Mouse (Mus musculus): ENCODE results near the gene Clk2. TPM values are rescaled to one million over a fixed set of nuclear protein-coding genes. Genes with fewer than 3 reads are reported as not detected.

Clk2 gene
- polyA plus RNA-seq, 1 experiment: 79.4 TPM

DNA sequence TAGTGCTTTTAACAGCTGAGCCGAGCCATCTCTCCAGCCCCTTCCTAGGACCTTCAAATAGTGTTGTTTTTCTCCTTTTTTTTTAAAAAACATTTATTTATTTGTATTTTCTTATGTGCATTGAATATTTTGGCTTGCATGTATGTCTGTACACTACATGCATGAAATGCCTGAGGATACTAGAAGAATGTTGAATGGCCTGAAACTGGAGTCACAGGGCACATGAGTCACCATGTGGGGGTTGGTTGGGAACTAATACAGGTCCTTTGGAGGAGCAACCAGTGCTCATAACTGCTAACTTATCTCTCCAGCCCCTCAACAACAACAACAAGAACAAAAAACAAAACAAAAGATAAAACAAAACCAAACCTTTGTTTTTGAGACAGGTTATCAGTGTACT is 1.5 kb upstream of the Clk2 start:
- Histone ChIP-seq H3K4me1 (ENCODE audit: control insufficient read depth, insufficient read depth, low read length) (peaks cover 2% of the 10 kb centered on the region), H3K36me3 (ENCODE audit: control insufficient read depth, insufficient read depth, low read length, poor library complexity, severe bottlenecking) (peaks cover 15% of the 10 kb centered on the region), H3K27ac (ENCODE audit: insufficient read depth, low read length) (0 out of 2 replicates have a peak overlapping the region, but pooled peaks have one; percentile 37), H3K27me3 (ENCODE audit: control insufficient read depth, insufficient read depth, low read length, poor library complexity, severe bottlenecking) (no peaks in the 10 kb centered on the region), H3K9me3 (replicated peaks; ENCODE audit: control insufficient read depth, insufficient read depth, low read length, poor library complexity, severe bottlenecking) (no peaks in the 10 kb centered on the region), H3K9ac (ENCODE audit: low read depth, poor library complexity, severe bottlenecking) (no peak overlapping the region), H3K4me3 (ENCODE audit: low read depth, low read length) (no peak overlapping the region)
- TF ChIP-seq POLR2A (IDR thresholded peaks at IDR 0.05; ENCODE audit: insufficient read depth, low read length) (no peak), EP300 (IDR thresholded peaks at IDR 0.05; ENCODE audit: insufficient read depth, low read depth, low read length) (no peak), CTCF (IDR thresholded peaks at IDR 0.05; ENCODE audit: low read depth, low read length) (no peak)

DNA sequence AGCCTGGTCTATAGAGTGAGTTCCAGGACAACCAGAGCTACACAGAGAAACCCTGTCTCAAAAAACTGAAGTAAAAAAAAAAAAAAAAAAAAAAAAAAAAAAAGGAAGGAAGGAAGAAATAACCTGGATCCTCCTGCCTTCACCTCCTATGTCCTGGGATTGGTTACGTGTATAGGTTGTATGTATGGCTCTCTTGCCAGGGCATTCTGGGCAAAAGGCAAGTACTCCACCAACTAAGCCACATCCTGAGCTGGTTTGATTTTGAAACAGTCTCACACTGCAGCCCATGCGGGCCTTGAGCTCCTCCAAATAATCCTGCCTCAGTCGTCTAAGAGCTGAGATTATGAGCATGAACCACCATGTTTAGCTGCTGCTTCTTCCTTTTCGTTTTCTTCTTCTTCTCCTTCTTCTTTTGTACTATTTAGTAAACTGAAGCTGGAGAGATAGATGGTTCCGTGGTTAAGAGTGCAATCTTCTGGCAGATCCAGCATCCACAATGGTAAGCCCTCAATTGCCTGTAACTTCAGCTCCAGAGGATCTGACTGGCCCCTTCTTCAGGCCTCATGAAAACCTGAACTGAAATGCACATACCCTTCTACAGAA is 851 bp upstream of the Clk2 start:
- Histone ChIP-seq H3K27me3 (ENCODE audit: control insufficient read depth, insufficient read depth, low read length, poor library complexity, severe bottlenecking) (no peaks in the 10 kb centered on the region), H3K27ac (ENCODE audit: insufficient read depth, low read length) (peak overlapping the region; percentile 88)
- TF ChIP-seq CTCF (IDR thresholded peaks at IDR 0.05; ENCODE audit: low read depth, low read length): no peak
- no peak for TF ChIP-seq POLR2A (IDR thresholded peaks at IDR 0.05; ENCODE audit: insufficient read depth, low read length)
- TF ChIP-seq EP300 (IDR thresholded peaks at IDR 0.05; ENCODE audit: insufficient read depth, low read depth, low read length): no peak

DNA sequence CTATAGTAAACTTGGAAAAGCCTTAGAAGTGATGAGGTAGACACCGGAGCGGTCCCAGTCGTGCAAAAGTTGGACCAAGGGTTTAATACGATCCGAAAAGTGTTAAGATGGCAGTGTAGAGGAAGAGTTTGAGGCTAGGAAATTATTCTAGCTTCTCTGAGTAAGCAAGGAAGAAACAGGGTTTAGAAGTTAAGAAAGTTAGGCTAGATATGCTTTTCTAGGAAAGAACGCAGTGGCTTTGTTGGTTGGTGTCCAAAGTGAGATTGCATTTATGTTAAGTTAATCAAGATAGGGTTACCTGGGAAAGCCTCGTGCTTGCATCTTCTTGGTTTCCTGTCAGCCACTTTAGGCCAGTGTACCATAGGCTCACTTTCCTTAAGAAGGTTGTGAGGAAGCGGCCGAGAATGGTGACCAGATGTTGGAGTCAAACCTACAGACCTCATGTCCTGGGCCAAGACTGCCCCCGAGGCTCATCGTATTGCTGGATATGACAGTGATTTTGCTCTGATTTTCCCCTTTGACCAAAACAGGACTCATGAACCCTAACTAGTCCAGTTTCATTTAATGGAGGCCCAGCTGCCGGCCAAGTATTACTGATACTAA is 774 bp downstream of the Clk2 start:
- Histone ChIP-seq H3K4me1 (ENCODE audit: control insufficient read depth, insufficient read depth, low read length) (no peaks in the 10 kb centered on the region), H3K27ac (ENCODE audit: insufficient read depth, low read length) (peak overlapping the region; percentile 68), H3K36me3 (ENCODE audit: control insufficient read depth, insufficient read depth, low read length, poor library complexity, severe bottlenecking) (peaks cover 37% of the 10 kb centered on the region), H3K27me3 (ENCODE audit: control insufficient read depth, insufficient read depth, low read length, poor library complexity, severe bottlenecking) (no peaks in the 10 kb centered on the region), H3K9ac (ENCODE audit: low read depth, poor library complexity, severe bottlenecking) (peak overlapping the region; percentile 98), H3K4me3 (ENCODE audit: low read depth, low read length) (peak overlapping the region; percentile 99), H3K9me3 (replicated peaks; ENCODE audit: control insufficient read depth, insufficient read depth, low read length, poor library complexity, severe bottlenecking) (no peaks in the 10 kb centered on the region)
- TF ChIP-seq POLR2A (IDR thresholded peaks at IDR 0.05; ENCODE audit: insufficient read depth, low read length) (no peak), EP300 (IDR thresholded peaks at IDR 0.05; ENCODE audit: insufficient read depth, low read depth, low read length) (no peak), CTCF (IDR thresholded peaks at IDR 0.05; ENCODE audit: low read depth, low read length) (no peak)

More for the DNA sequence above, 851 bp upstream of the Clk2 start:
- H3K9ac ChIP-seq (ENCODE audit: low read depth, poor library complexity, severe bottlenecking): peak overlapping the region; percentile 98
- H3K36me3 ChIP-seq (ENCODE audit: control insufficient read depth, insufficient read depth, low read length, poor library complexity, severe bottlenecking): peaks cover 21% of the 10 kb centered on the region
- H3K4me1 ChIP-seq (ENCODE audit: control insufficient read depth, insufficient read depth, low read length): peaks cover under 1% of the 10 kb centered on the region
- H3K4me3 ChIP-seq (ENCODE audit: low read depth, low read length): peak overlapping the region; percentile 9
- H3K9me3 ChIP-seq (replicated peaks; ENCODE audit: control insufficient read depth, insufficient read depth, low read length, poor library complexity, severe bottlenecking): no peaks in the 10 kb centered on the region

DNA sequence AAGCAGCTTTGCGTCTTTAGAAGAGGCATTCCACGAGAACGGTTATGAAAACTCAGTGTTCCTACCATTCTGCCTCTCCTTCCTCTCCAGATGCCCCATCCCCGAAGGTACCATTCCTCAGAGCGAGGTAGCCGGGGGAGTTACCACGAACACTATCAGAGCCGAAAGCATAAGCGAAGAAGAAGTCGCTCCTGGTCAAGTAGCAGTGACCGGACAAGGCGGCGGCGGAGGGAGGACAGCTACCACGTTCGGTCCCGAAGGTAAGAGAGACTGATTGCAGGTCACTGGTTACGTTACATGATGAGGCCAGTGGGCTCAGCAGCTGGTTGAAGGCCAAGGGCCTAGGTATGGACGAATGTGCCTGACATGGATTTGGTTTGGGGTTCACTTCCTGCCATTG is 2.4 kb downstream of the Clk2 start:
- no peaks in the 10 kb centered on the region for H3K9me3 ChIP-seq (replicated peaks; ENCODE audit: control insufficient read depth, insufficient read depth, low read length, poor library complexity, severe bottlenecking)
- no peak overlapping the region for H3K9ac ChIP-seq (ENCODE audit: low read depth, poor library complexity, severe bottlenecking)
- H3K27me3 ChIP-seq (ENCODE audit: control insufficient read depth, insufficient read depth, low read length, poor library complexity, severe bottlenecking): no peaks in the 10 kb centered on the region
- peaks cover 51% of the 10 kb centered on the region for H3K36me3 ChIP-seq (ENCODE audit: control insufficient read depth, insufficient read depth, low read length, poor library complexity, severe bottlenecking)
- H3K27ac ChIP-seq (ENCODE audit: insufficient read depth, low read length): no peak overlapping the region
- TF ChIP-seq CTCF (IDR thresholded peaks at IDR 0.05; ENCODE audit: low read depth, low read length) (no peak), POLR2A (IDR thresholded peaks at IDR 0.05; ENCODE audit: insufficient read depth, low read length) (no peak), EP300 (IDR thresholded peaks at IDR 0.05; ENCODE audit: insufficient read depth, low read depth, low read length) (no peak)
- no peak overlapping the region for H3K4me3 ChIP-seq (ENCODE audit: low read depth, low read length)
- no peaks in the 10 kb centered on the region for H3K4me1 ChIP-seq (ENCODE audit: control insufficient read depth, insufficient read depth, low read length)

DNA sequence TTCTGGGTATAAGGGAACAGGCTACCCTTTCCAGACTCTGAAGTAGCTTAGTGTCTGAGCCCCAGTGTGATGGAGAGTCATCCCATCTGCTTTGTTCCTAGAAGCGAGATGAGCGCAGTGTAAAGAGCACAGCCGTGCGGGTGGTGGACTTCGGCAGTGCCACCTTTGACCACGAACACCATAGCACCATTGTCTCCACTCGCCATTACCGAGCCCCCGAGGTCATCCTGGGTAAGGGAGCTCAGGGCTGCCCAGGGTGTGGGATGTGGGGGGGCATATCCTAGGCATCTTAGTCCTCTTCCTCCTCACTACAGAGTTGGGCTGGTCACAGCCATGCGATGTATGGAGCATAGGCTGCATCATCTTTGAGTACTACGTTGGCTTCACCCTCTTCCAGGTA is 10.2 kb downstream of the Clk2 start:
- Histone ChIP-seq H3K4me3 (ENCODE audit: low read depth, low read length) (no peak overlapping the region), H3K36me3 (ENCODE audit: control insufficient read depth, insufficient read depth, low read length, poor library complexity, severe bottlenecking) (peaks cover 67% of the 10 kb centered on the region), H3K9ac (ENCODE audit: low read depth, poor library complexity, severe bottlenecking) (no peak overlapping the region), H3K27me3 (ENCODE audit: control insufficient read depth, insufficient read depth, low read length, poor library complexity, severe bottlenecking) (no peaks in the 10 kb centered on the region), H3K4me1 (ENCODE audit: control insufficient read depth, insufficient read depth, low read length) (no peaks in the 10 kb centered on the region), H3K27ac (ENCODE audit: insufficient read depth, low read length) (no peak overlapping the region), H3K9me3 (replicated peaks; ENCODE audit: control insufficient read depth, insufficient read depth, low read length, poor library complexity, severe bottlenecking) (no peaks in the 10 kb centered on the region)
- TF ChIP-seq EP300 (IDR thresholded peaks at IDR 0.05; ENCODE audit: insufficient read depth, low read depth, low read length) (no peak), CTCF (IDR thresholded peaks at IDR 0.05; ENCODE audit: low read depth, low read length) (no peak), POLR2A (IDR thresholded peaks at IDR 0.05; ENCODE audit: insufficient read depth, low read length) (no peak)

DNA sequence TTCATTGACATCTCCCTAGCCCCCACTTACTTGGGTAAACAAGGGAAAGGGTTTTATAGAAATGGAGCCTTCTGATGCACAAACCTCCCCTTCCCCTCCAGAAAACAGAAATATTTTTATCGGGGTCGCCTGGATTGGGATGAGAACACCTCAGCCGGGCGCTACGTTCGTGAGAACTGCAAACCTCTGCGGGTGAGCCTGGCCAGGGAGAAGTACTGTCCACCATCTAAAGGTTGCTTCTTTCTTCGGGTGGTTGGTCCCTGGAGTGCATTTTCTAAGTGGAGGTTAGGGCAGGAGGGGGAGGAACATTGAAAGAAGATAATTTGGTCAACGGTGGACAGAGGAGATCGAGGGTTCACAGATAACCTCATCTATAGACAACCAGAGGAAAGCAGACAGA is 10.9 kb downstream of the Clk2 start:
- Histone ChIP-seq H3K4me1 (ENCODE audit: control insufficient read depth, insufficient read depth, low read length) (no peaks in the 10 kb centered on the region), H3K9ac (ENCODE audit: low read depth, poor library complexity, severe bottlenecking) (no peak overlapping the region), H3K4me3 (ENCODE audit: low read depth, low read length) (no peak overlapping the region), H3K36me3 (ENCODE audit: control insufficient read depth, insufficient read depth, low read length, poor library complexity, severe bottlenecking) (peaks cover 60% of the 10 kb centered on the region), H3K9me3 (replicated peaks; ENCODE audit: control insufficient read depth, insufficient read depth, low read length, poor library complexity, severe bottlenecking) (no peaks in the 10 kb centered on the region), H3K27ac (ENCODE audit: insufficient read depth, low read length) (no peak overlapping the region), H3K27me3 (ENCODE audit: control insufficient read depth, insufficient read depth, low read length, poor library complexity, severe bottlenecking) (no peaks in the 10 kb centered on the region)
- TF ChIP-seq EP300 (IDR thresholded peaks at IDR 0.05; ENCODE audit: insufficient read depth, low read depth, low read length) (no peak), CTCF (IDR thresholded peaks at IDR 0.05; ENCODE audit: low read depth, low read length) (no peak), POLR2A (IDR thresholded peaks at IDR 0.05; ENCODE audit: insufficient read depth, low read length) (no peak)

All from ES-Bruce4 (cell line).